Mouse (Mus musculus) C2C12 (cell line): ENCODE measurements around the gene Dhx32.

Experiments used
- CEBPB ChIP-seq: IDR thresholded peaks from one replicate; pipeline ENCODE4 v1.6.1; 2011; ENCODE audit warnings: low read depth, mild to moderate bottlenecking, control low read depth, moderate library complexity
- CTCF ChIP-seq: IDR thresholded peaks from one replicate; pipeline ENCODE4 v1.5.1; 2011; ENCODE audit not compliant: control insufficient read depth, insufficient read depth, insufficient read length
- FOSL1 ChIP-seq: IDR thresholded peaks from one replicate; pipeline ENCODE4 v1.8.0; 2011; ENCODE audit warnings: mild to moderate bottlenecking, low read length; ENCODE audit not compliant: poor library complexity, insufficient read depth, severe bottlenecking
- MAX ChIP-seq: IDR thresholded peaks from one replicate; pipeline ENCODE4 v1.6.1; 2011; ENCODE audit warnings: mild to moderate bottlenecking, control low read depth
- MYOD1 ChIP-seq: IDR thresholded peaks from one replicate; pipeline ENCODE4 v1.6.1; 2011; ENCODE audit warnings: low read depth; ENCODE audit not compliant: control insufficient read depth, insufficient read length
- MYOG ChIP-seq: IDR thresholded peaks from one replicate; pipeline ENCODE4 v1.6.1; 2011; ENCODE audit not compliant: control insufficient read depth, insufficient read length; ENCODE audit errors: extremely low read depth
- USF1 ChIP-seq: IDR thresholded peaks from one replicate; pipeline ENCODE4 v1.6.1; 2011; ENCODE audit warnings: low read depth, mild to moderate bottlenecking, control low read depth, moderate library complexity

GRCm38 (mm10) chr7:133720616-133721015 lies 61.9 kb downstream of the Dhx32 start:
- no peak for TF ChIP-seq MAX
- TF ChIP-seq CTCF: no peak
- TF ChIP-seq MYOD1: no peak
- TF ChIP-seq USF1: no peak
- no peak for TF ChIP-seq FOSL1
- TF ChIP-seq CEBPB: no peak
- no peak for TF ChIP-seq MYOG
